Mouse (Mus musculus) gastrocnemius, postnatal 36 days (tissue): ENCODE data around the gene Olfr1535. TPM values are rescaled to one million over a fixed set of nuclear protein-coding genes. Genes with fewer than 3 reads are reported as not detected.

ENCODE experiments used
- DNase-seq, 2 experiments: peaks; one replicate each; pipeline ENCODE4 v3.0.0; 2022
- intact Hi-C: fragments of 180-260 bp; cut with DNase I; formaldehyde crosslinking; loops from one replicate; pipeline ENCODE4 v1.15.1; 2025
- long read RNA-seq, 2 experiments: library from polyadenylated mRNA; stranded (forward); transcript quantifications; one replicate each; pipeline ENCODE4 v2.0.0; 2021
- total RNA-seq, 2 experiments: library from RNA; stranded (reverse); gene quantifications; 2 replicates each; pipeline ENCODE4 v1.2.3; 2021

Olfr1535 gene
- not detected for total RNA-seq
- long read RNA-seq, experiment 1: 0 reads
- long read RNA-seq, experiment 2: 0 reads

- intact Hi-C loops: no loop called here
- no peak for DNase-seq
These were observed at the start of gene Olfr1535 for GRCm38 (mm10) chr13:21559793-21560192. Olfr1535 (minus strand) TSS chr13:21559893.

GRCm38 (mm10) chr13:21591618-21592017 lies 31.9 kb upstream of the Olfr1535 start:
- intact Hi-C loops: no loop called here
- DNase-seq: no peak

GRCm38 (mm10) chr13:21581659-21582058 lies 22.0 kb upstream of the Olfr1535 start, which contains the start of gene Olfr1364:
Olfr1364 (minus strand) TSS chr13:21581759.
- DNase-seq: no peak
- intact Hi-C loops: no loop called here

- intact Hi-C loops: no loop called here
- no peak for DNase-seq
These were observed 9.1 kb downstream of the Olfr1535 start for GRCm38 (mm10) chr13:21550416-21551110.

GRCm38 (mm10) chr13:21549487-21549886 lies 10.2 kb downstream of the Olfr1535 start:
- DNase-seq: no peak

GRCm38 (mm10) chr13:21542708-21543107 lies 17.0 kb downstream of the Olfr1535 start, which contains the start of gene Olfr1366:
Olfr1366 (minus strand) TSS chr13:21542808.
- DNase-seq: no peak
- intact Hi-C loops: no loop called here

More at GRCm38 (mm10) chr13:21549487-21549886, 10.2 kb downstream of the Olfr1535 start:
- intact Hi-C loops: no loop called here

GRCm38 (mm10) chr13:21530781-21531201 lies 28.9 kb downstream of the Olfr1535 start, which contains the start of gene Zkscan8:
Zkscan8 (minus strand) TSS chr13:21531120.
- DNase-seq: peak; percentile 85 to 86
- intact Hi-C loops: loop anchor here (5.0 kb wide), 2 partner anchors 128 to 168 kb away; partner anchors contain the start of genes Zkscan3 and Zscan12

- intact Hi-C loops: loop anchor here (5.0 kb wide), 2 partner anchors 128 to 168 kb away; partner anchors contain the start of genes Zkscan3 and Zscan12
- DNase-seq: no peak
These were observed 29.6 kb downstream of the Olfr1535 start for GRCm38 (mm10) chr13:21530136-21530535.

- peak; percentile 72 to 76 for DNase-seq
- intact Hi-C loops: loop anchor here (10.0 kb wide), 1 partner anchor 101 kb away; the partner anchor contains the start of gene Zkscan3
These were observed 53.5 kb downstream of the Olfr1535 start for GRCm38 (mm10) chr13:21506221-21506649.

Other genes with a start within 250 kb of the Olfr1535 start
- gene Gpx6, start 247.8 kb downstream of the Olfr1535 start, total RNA-seq: not detected
- not detected for gene Olfr1367, start 213.0 kb downstream of the Olfr1535 start, total RNA-seq
- 1 to 10 TPM; 4.7 to 6.7 TPM for gene Zscan12, start 197.1 kb downstream of the Olfr1535 start, total RNA-seq
- gene Zkscan3, start 157.1 kb downstream of the Olfr1535 start, total RNA-seq: 10 to 100 TPM; 14.7 to 14.9 TPM
- gene Pgbd1, start 118.8 kb downstream of the Olfr1535 start, total RNA-seq: under 1 TPM; 0.20 to 0.36 TPM
- 10 to 100 TPM in 1 of 2 experiments, 1 to 10 TPM in 1; 8.8 to 11.9 TPM for gene Zscan26, start 106.2 kb downstream of the Olfr1535 start, total RNA-seq
- under 1 TPM in 1 of 2 experiments, not detected in 1; 0.17 TPM for gene Nkapl, start 91.4 kb downstream of the Olfr1535 start, total RNA-seq
- under 1 TPM; 0.25 to 0.43 TPM for gene Zkscan4, start 81.0 kb downstream of the Olfr1535 start, total RNA-seq
- not detected for gene Gm10065, start 80.5 kb downstream of the Olfr1535 start, total RNA-seq
- gene AK157302, start 64.7 kb downstream of the Olfr1535 start, total RNA-seq: 10 to 100 TPM; 21.6 to 22.8 TPM
- gene Gm11273, start 58.5 kb downstream of the Olfr1535 start, total RNA-seq: 100 to 1,000 TPM; 119 to 122 TPM
- gene Zkscan8, start 28.8 kb downstream of the Olfr1535 start, total RNA-seq: 1 to 10 TPM; 4.0 to 6.2 TPM
- gene Olfr1366, start 17.1 kb downstream of the Olfr1535 start, total RNA-seq: not detected
- gene Olfr1364, start 21.9 kb upstream of the Olfr1535 start, total RNA-seq: not detected
- gene Olfr1362, start 54.1 kb upstream of the Olfr1535 start, total RNA-seq: not detected
- gene Olfr11, start 82.6 kb upstream of the Olfr1535 start, total RNA-seq: not detected
- not detected for gene Olfr1361, start 103.5 kb upstream of the Olfr1535 start, total RNA-seq
- gene Olfr1360, start 117.5 kb upstream of the Olfr1535 start, total RNA-seq: not detected
- gene Olfr1359, start 138.2 kb upstream of the Olfr1535 start, total RNA-seq: not detected
- gene Hist1h2bl, start 156.2 kb upstream of the Olfr1535 start, total RNA-seq: 10 to 100 TPM; 10.7 to 18.2 TPM
- gene Hist1h2ai, start 156.5 kb upstream of the Olfr1535 start, total RNA-seq: 1 to 10 TPM; 3.3 to 8.8 TPM
- 10 to 100 TPM; 12.6 to 15.0 TPM for gene Hist1h3h, start 157.8 kb upstream of the Olfr1535 start, total RNA-seq
- gene Hist1h2bm, start 162.2 kb upstream of the Olfr1535 start, total RNA-seq: 1 to 10 TPM; 2.0 to 3.5 TPM
- 1 to 10 TPM; 2.0 to 3.2 TPM for gene Hist1h4j, start 175.2 kb upstream of the Olfr1535 start, total RNA-seq
- gene Hist1h4k, start 190.6 kb upstream of the Olfr1535 start, total RNA-seq: 10 to 100 TPM; 27.0 to 38.7 TPM
- gene Hist1h2ak, start 193.9 kb upstream of the Olfr1535 start, total RNA-seq: 1 to 10 TPM; 2.1 to 4.8 TPM
- gene Hist1h2bn, start 194.2 kb upstream of the Olfr1535 start, total RNA-seq: 1 to 10 TPM; 6.9 to 9.3 TPM
- 1 to 10 TPM; 4.7 to 6.6 TPM for gene Hist1h1b, start 220.7 kb upstream of the Olfr1535 start, total RNA-seq
- gene Hist1h3i, start 223.5 kb upstream of the Olfr1535 start, total RNA-seq: 10 to 100 TPM; 11.9 to 24.7 TPM
- gene Hist1h2an, start 227.3 kb upstream of the Olfr1535 start, total RNA-seq: 1 to 10 TPM; 1.0 to 2.0 TPM
- 1 to 10 TPM; 3.8 to 6.5 TPM for gene Hist1h2bp, start 227.6 kb upstream of the Olfr1535 start, total RNA-seq